Mouse (Mus musculus) cerebellum, adult 18-20 months (tissue): Measurements from ENCODE around the gene Gm11565.
"Not testable (repeated sequence)": the region's sequence is repeated elsewhere in the genome, so short reads cannot be mapped to it uniquely, and the experiment has no call there.

Source experiments
- DNase-seq, 2 experiments: peaks; one replicate each; pipeline ENCODE4 v3.0.0; 2021

Gene Gm11565

GRCm38 (mm10) chr11:99914451-99914850 is at the start of gene Gm11565:
Gene Gm11565, plus strand, starts transcription at chr11:99914751.
- DNase-seq: no peak

DNA sequence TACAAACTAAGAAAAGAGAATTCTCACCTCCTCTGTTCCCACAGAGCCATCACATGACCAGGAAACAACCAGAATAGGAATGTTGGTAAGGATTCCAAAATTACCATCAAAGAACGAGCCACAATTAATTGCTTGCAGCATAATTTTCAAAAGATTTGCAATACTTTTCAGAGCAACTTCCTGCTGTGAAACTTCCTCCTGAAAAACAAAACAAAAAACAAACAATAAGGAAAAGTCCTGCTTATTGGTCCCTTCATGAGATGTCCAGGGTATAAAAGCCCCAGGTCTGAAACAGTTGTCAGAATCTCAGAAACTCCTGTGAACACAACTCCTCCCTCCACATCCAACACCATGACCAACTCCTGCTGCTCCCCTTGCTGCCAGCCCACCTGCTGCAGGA is 41.5 kb upstream of the Gm11565 start, which contains the start of gene Krtap9-1:
Gene Krtap9-1, plus strand, starts transcription at position 301 of the 400 bp plus-strand sequence.
- not testable (repeated sequence) for DNase-seq

DNA sequence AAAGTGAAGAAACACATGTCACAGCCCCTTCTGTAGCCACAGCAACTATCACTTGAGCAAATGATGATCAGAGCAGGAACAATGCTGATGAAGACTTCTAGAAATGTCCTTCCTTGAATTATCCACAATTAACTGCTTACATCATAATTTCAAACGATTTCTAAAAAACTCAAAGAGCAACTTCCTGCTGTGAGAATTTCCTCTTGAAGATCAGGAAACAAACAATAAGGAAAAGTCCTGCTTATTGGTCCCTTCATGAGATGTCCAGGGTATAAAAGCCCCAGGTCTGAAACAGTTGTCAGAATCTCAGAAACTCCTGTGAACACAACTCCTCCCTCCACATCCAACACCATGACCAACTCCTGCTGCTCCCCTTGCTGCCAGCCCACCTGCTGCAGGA is 35.7 kb upstream of the Gm11565 start, which contains the start of gene Gm11567:
Gene Gm11567, plus strand, starts transcription at position 301 of the 400 bp plus-strand sequence.
- DNase-seq: not testable (repeated sequence)

GRCm38 (mm10) chr11:99907620-99908019 is 6.9 kb upstream of the Gm11565 start, which contains the start of gene Krtap31-1:
Gene Krtap31-1, plus strand, starts transcription at chr11:99907920.
- no peak for DNase-seq

- DNase-seq: no peak
Observed at GRCm38 (mm10) chr11:99935991-99936390, 21.4 kb downstream of the Gm11565 start, which contains the start of gene Krtap31-2. Gene Krtap31-2, plus strand, starts transcription at chr11:99936291.

- no peak for DNase-seq
Observed at GRCm38 (mm10) chr11:99937751-99938264, 23.3 kb downstream of the Gm11565 start.

- DNase-seq: no peak
Observed at GRCm38 (mm10) chr11:99948175-99948574, 33.6 kb downstream of the Gm11565 start, which contains the start of gene Krtap9-5. Gene Krtap9-5, plus strand, starts transcription at chr11:99948475.

GRCm38 (mm10) chr11:99964213-99964612 is 49.7 kb downstream of the Gm11565 start:
- DNase-seq: no peak
